Mouse (Mus musculus): ENCODE results near the gene Ube2h.

DNA sequence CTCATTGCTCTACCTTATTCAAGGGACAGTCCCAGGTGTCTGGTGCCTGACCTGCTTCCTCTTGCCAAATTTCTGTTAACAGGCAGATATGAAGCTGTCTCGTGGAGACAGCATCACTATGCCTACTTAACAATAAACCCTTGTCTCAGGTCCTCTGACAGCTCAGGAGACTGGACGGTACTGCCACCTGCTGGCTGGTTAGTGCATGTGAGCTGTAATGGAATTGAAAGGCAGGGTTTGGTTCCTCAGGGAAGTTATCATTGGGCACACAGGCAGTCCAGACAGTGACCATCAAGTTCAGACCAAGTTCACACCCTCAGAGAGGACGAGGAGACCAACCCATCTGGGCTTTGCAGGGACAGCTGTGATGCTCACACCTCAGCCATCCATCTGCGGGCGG lies 93.6 kb downstream of the Ube2h start:
- TF ChIP-seq POLR2A (IDR thresholded peaks at IDR 0.05; ENCODE audit: control insufficient read depth, extremely low read depth, insufficient read depth, low read length, poor library complexity) (no peak), CTCF (IDR thresholded peaks at IDR 0.05; ENCODE audit: borderline replicate concordance, control insufficient read depth, extremely low read depth, insufficient read depth, low read length, poor library complexity) (peak; percentile 59; the same call in 1 of the 2 replicates)

Data from thymus, adult 2 months (tissue).